Mouse (Mus musculus): ENCODE measurements around the gene Traf3. TPM values are rescaled to one million over a fixed set of nuclear protein-coding genes. Genes with fewer than 3 reads are reported as not detected.

The Traf3 gene
- total RNA-seq, 2 experiments from 2014 or later: 92.9 to 94.0 TPM

- no peak for DNase-seq (ENCODE audit: extremely low spot score in 1 of 2, low spot score in 1 of 2)
Measured at GRCm38 (mm10) chr12:111192777-111193176, 26.6 kb downstream of the Traf3 start.

- no peak for DNase-seq (ENCODE audit: extremely low spot score in 1 of 2, low spot score in 1 of 2)
Measured at GRCm38 (mm10) chr12:111193331-111193730, 27.2 kb downstream of the Traf3 start.

GRCm38 (mm10) chr12:111196548-111196947 lies 30.4 kb downstream of the Traf3 start:
- no peak for DNase-seq (ENCODE audit: extremely low spot score in 1 of 2, low spot score in 1 of 2)

GRCm38 (mm10) chr12:111203076-111203475 lies 36.9 kb downstream of the Traf3 start:
- peak in 1 of 2 experiments; percentile 29 for DNase-seq (ENCODE audit: extremely low spot score in 1 of 2, low spot score in 1 of 2)

- DNase-seq (ENCODE audit: extremely low spot score in 1 of 2, low spot score in 1 of 2): no peak
Measured at GRCm38 (mm10) chr12:111203945-111204344, 37.8 kb downstream of the Traf3 start.

GRCm38 (mm10) chr12:111207641-111208040 lies 41.5 kb downstream of the Traf3 start:
- DNase-seq (ENCODE audit: extremely low spot score in 1 of 2, low spot score in 1 of 2): no peak

- DNase-seq (ENCODE audit: extremely low spot score in 1 of 2, low spot score in 1 of 2): no peak
Measured at GRCm38 (mm10) chr12:111211729-111212128, 45.6 kb downstream of the Traf3 start.

GRCm38 (mm10) chr12:111218867-111219266 lies 52.7 kb downstream of the Traf3 start:
- no peak for DNase-seq (ENCODE audit: extremely low spot score in 1 of 2, low spot score in 1 of 2)

GRCm38 (mm10) chr12:111225197-111225780 lies 59.1 kb downstream of the Traf3 start:
- DNase-seq (ENCODE audit: extremely low spot score in 1 of 2, low spot score in 1 of 2): no peak

GRCm38 (mm10) chr12:111227410-111227809 lies 61.2 kb downstream of the Traf3 start:
- no peak for DNase-seq (ENCODE audit: extremely low spot score in 1 of 2, low spot score in 1 of 2)

GRCm38 (mm10) chr12:111228488-111228887 lies 62.3 kb downstream of the Traf3 start:
- DNase-seq (ENCODE audit: extremely low spot score in 1 of 2, low spot score in 1 of 2): no peak

- no peak for DNase-seq (ENCODE audit: extremely low spot score in 1 of 2, low spot score in 1 of 2)
Measured at GRCm38 (mm10) chr12:111230793-111231192, 64.6 kb downstream of the Traf3 start.

- no peak for DNase-seq (ENCODE audit: extremely low spot score in 1 of 2, low spot score in 1 of 2)
Measured at GRCm38 (mm10) chr12:111233798-111234197, 67.6 kb downstream of the Traf3 start.

GRCm38 (mm10) chr12:111234383-111234782 lies 68.2 kb downstream of the Traf3 start:
- no peak for DNase-seq (ENCODE audit: extremely low spot score in 1 of 2, low spot score in 1 of 2)

GRCm38 (mm10) chr12:111235631-111236030 lies 69.5 kb downstream of the Traf3 start:
- no peak for DNase-seq (ENCODE audit: extremely low spot score in 1 of 2, low spot score in 1 of 2)

- DNase-seq (ENCODE audit: extremely low spot score in 1 of 2, low spot score in 1 of 2): peak in 1 of 2 experiments; percentile 18
Measured at GRCm38 (mm10) chr12:111237611-111238188, 71.5 kb downstream of the Traf3 start.

- DNase-seq (ENCODE audit: extremely low spot score in 1 of 2, low spot score in 1 of 2): no peak
Measured at GRCm38 (mm10) chr12:111238345-111238744, 72.2 kb downstream of the Traf3 start.

GRCm38 (mm10) chr12:111238778-111239177 lies 72.6 kb downstream of the Traf3 start:
- peak in 1 of 2 experiments; percentile 38 for DNase-seq (ENCODE audit: extremely low spot score in 1 of 2, low spot score in 1 of 2)

- no peak for DNase-seq (ENCODE audit: extremely low spot score in 1 of 2, low spot score in 1 of 2)
Measured at GRCm38 (mm10) chr12:111239930-111240329, 73.8 kb downstream of the Traf3 start.

GRCm38 (mm10) chr12:111241916-111242315 lies 75.7 kb downstream of the Traf3 start:
- no peak for DNase-seq (ENCODE audit: extremely low spot score in 1 of 2, low spot score in 1 of 2)

GRCm38 (mm10) chr12:111242346-111242745 lies 76.2 kb downstream of the Traf3 start:
- no peak for DNase-seq (ENCODE audit: extremely low spot score in 1 of 2, low spot score in 1 of 2)

- no peak for DNase-seq (ENCODE audit: extremely low spot score in 1 of 2, low spot score in 1 of 2)
Measured at GRCm38 (mm10) chr12:111243733-111244132, 77.6 kb downstream of the Traf3 start.

All from layer of hippocampus, postnatal 25 days (tissue).